Mouse (Mus musculus) spleen, postnatal 14 days (tissue): ENCODE measurements around the gene Olfr522.

Experiments used
- DNase-seq, 2 experiments: peaks; one replicate each; pipeline ENCODE4 v3.0.0; 2021 to 2022; ENCODE audit warnings: low spot score in 2 of 2

Olfr522 gene

DNA sequence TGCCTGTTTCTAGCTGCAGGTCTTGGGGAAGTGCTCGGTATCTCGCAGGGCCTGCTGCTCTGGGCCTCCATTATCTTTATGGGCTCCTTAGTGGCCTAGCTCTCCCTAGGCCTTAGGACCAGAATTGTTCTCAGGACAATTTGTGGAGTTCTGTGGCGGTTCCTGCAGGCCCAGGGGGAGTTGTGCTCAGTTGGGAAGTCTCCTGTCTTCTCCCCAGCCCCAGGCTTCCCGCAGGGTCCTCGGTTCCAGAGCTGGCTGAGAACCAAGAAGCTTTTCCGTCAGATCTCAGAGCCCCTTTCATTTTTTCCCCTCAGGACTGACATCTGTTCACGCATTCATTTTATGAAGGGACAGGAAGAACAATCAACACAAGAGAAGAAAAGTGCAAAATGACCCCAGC, at the start of gene Olfr522:
TSS of gene Olfr522 (minus strand) at position 101 of the 400 bp plus-strand sequence.
- no peak for DNase-seq

DNA sequence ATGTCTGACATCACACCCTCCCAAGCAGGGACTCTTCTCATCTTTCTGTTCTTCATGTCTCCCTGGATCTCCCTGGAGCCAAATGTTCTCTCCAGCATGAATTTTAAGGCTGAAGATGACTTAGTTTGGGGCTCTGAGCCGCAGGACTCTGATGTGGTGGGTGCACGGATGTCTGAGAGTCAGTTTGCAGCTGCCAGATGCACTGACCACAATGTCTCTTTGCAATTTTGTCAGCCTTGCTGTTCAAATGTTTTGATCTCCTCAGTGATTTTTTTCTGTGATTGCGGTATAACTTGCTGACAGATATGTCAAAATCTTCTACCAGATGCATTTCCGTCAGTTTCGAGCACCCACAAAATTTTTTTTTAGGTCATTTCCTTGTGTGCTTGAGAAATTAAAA, 49.3 kb upstream of the Olfr522 start:
- DNase-seq = no peak

DNA sequence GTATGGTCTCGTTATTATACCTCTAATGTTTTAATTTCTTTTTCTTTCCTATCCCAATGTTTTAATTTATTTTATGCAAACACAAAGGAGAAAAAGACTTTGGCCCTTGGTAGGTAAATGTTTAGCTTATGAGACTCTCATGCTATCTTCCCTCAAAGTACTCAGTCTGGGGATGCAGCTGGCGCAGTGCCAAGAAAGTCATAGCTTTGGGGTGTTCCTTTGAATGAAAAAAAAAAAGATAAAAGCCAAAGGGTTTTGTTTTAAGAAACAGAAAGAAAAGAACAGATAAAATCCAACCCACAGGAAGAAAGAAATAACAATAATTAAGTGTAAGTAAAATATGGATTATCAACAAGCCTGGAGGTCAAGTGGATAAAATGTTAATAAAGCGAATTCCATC, 44.1 kb upstream of the Olfr522 start:
- DNase-seq = no peak

DNA sequence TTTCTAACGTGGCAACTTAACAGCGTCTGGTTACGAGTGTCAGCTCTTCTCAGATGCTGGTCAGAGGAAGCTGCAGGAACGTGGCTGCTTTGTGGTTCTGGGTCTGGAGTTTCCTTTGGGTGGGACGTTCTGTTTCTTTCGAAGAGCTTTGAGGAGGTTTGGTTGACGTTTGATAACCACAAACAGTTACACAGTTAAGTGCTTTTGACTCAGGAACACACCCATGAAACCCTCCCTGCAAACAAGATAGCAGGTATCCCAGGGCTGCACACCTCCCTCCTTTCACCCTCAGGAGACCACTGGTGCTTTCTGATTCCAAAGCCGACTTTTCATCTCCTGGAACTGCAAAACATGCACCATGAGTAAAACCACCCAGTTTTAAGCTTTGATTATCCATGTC, 43.6 kb upstream of the Olfr522 start:
- no peak for DNase-seq

DNA sequence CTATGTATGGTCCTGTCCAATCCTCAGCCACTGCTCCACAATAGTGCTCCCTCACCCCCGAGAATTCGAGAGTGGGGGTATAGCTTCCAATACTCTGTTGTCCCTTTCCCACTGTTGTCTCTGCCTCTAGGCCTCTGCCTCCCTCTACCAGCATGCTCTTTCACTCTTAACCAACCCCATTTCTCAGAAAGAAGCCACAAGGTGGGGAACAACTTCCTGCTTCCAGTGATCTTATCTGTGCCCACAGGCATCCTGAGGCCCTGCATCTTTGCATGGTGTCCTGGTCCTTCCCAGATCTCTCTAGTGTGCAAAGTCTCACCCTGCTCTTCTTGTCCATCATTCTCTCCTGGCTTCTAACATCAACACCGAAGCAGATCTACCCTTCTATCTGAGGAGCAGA, 42.3 kb upstream of the Olfr522 start:
- DNase-seq = no peak

DNA sequence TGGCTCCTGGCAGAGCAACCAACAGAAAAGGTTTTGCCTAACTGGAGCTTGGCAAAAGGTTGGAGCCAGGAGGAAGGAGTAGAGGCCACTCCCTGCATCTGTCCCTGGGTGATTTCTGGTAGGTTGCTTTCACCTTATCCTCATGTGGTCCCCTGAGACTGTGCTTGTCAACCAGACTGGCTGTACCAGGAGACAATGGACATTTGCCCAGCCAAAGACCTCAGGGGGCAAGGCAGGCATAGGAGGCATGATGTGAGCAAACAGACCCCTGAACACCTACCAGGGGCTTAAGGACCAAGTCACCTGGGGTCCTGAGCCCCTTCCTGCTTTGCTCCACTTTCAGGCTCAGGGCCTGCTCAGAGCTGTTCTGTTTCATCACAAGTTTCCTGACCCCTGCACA, 41.3 kb upstream of the Olfr522 start, which contains the start of gene Olfr524:
TSS of gene Olfr524 (minus strand) at position 101 of the 400 bp plus-strand sequence.
- no peak for DNase-seq

DNA sequence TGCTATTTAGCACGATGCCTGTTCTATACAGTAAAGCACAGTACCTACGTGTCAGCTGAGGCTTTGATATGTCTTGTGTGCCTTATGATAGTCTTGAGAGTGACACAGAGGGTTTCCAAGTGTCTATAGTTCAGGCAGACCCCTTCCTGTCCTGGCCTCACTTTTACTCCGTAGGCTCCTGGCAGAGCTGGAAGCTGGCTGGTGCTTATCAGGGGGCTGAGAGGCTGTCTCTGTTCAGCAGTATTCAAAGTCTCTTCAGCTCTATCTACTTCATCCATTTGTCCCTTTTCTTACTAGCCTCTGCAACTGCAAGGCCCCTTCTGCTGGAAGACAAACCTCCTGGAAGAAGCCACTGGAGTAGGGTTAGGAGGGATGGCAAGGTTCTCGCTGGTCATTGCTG, 36.5 kb upstream of the Olfr522 start:
- no peak for DNase-seq

DNA sequence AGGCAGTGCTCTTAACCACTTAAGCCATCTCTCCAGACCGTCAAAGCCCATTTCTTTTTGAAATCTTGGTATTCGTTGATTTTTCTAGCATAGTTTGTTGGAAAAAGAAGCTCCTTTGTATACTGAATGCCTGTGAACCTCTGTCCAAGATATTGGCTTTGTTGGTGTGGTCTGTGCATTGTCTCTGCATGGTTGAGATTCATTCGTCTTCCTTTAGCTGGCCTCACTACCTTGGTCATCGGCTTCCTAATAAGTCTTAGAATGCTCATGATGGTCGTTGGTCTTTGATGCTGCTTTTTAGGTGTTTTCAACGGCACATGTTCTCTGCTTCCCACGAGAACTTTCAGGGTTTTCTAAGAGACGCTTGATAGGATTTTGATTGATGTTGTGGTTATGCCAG, 31.4 kb upstream of the Olfr522 start:
- no peak for DNase-seq

DNA sequence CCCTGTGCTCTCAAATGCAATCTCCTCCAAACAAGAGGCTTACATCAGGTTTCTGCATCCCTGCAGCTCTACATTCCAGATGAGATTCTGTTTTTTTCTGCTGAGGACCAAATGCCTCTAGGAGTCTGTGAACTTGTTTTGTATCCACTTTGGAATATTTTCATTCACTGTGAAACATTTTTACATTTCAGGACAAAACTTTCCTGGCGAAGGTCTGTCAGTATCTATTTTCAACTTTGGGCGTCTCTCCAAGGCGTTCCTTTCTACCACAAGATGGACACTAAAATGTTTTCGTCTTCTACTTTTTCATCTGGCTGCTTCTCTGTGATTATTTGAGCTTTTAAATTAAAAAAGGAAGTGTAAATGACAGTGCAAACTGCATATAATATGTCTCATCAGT, 29.5 kb upstream of the Olfr522 start:
- DNase-seq = no peak

DNA sequence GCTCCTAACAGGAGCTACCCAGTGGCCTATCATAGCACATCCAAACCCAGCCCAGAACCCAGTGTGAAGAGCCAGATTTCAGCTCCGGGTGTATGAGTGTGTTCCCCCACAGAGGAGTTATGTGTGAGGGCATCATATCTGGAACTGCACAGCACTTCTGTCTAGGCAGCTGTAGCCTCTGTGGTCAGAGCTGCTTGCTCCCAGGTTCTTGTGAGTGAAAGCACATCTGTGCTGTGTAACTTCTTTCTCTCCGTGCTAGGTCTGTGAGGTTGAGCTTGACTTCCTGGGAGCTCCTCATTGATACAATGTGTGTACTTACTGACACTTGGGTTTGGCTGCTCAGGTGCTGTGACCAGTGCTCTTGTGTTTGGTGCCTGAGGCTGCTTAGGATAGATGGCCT, 28.3 kb upstream of the Olfr522 start:
- DNase-seq = no peak

DNA sequence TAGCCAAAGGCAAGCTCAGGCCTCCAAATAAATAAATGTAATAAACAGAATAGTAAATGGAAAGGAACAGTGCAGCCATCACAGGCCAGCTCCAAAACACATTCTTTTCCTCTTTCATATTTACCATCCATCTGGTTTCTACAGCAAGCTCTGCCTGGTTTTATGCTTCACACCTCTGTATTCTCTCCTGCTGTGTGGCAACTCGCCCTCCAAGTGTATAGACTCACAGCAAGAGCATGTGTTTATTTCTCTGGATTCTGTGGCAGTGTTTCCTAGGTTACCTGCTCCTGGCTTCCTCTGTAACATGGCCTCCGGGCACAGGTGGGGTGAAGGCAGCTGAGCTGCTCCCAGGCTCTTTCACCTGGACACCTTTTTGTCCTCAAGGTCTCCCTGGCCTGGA, 27.9 kb upstream of the Olfr522 start:
- DNase-seq = no peak

DNA sequence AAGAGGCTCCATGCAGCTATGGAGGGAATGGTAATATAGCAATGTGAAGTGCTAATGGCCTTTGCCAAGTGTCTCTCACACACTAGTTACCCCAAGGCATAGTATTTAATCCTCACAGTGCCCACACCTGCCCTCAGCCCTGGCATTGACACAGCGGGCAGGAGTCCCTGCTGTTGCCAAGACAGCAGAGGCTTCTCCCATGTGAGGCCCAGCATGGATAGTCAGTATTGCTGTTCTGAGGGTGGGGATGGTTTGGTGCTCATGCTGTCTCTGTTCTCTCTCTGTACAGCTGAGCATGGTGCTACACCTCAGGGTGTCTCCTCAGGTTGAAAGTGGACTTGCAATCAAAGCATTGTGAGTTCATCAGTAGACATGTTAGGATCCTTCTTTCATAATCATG, 25.9 kb upstream of the Olfr522 start:
- DNase-seq = no peak

DNA sequence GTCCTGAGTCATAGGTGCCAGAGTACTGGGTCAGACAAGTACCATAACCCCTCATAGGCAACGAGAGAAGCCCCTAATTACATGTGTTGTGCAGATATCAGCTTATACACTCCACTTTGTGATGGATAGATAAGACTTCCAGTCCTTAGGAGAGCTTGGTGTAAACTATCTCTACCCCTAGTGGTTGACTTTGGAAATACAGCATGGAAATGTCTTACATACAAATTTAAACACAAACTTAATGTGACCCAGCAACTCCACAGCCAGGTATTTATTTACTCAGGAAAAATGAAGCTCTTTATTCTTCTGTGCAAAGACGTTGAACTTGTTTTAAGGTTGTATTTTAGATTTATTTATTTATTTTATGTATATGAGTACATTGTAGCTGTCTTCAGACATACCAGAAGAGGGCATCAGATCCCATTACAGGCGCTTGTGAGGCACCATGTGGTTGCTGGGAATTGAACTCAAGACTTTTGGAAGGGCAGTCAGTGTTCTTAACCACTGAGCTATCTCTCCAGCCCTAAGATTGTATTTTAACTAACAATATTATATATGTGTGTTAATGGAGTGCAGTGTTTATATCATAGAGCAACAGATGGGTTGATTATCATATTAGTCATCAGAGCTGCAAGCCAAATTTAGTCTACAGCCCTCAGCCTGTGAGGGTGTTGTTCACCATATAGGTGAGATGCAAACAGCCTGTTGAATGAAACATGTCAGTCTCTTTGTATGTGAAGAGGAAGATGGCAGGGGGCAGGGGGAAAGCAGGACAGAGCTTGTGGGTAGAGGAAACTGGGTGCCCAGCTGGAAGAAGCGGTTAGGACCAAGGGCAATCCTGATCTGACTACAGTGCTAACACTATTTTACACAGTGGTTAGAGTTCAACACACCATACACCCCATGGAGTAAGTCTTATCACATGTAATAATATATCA, 24.1 kb upstream of the Olfr522 start:
- no peak for DNase-seq

DNA sequence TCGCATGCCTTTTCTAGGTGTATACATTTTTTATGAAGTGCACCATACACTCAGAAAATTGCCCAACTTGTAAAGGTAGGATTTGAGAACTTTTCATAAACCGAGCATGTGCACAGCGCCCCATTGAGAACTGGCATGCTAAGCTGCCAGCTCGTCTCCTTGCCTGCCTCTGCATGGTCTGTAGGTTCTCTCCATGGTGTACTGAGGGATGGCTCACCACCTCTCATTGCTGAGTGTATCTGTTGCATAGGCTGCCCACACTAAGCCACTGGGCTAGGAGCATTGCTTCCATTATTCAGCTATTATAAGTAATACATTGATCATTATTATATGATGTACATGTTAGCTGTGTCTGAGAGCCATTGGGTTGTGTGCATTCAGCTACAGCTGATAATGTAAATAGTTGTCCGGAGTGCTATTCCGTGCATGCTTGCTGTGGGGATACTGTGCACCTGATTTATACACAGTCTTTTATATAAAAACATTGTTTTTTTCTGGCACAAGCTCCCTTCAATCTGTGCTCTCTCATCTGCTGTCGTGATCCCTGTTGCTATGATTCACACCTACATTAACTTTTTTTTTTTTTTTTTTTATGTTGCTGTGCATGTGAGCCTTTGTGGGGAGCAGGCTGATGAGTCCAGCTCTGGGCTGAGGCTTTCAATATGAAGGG, 23.3 kb upstream of the Olfr522 start:
- DNase-seq = no peak

DNA sequence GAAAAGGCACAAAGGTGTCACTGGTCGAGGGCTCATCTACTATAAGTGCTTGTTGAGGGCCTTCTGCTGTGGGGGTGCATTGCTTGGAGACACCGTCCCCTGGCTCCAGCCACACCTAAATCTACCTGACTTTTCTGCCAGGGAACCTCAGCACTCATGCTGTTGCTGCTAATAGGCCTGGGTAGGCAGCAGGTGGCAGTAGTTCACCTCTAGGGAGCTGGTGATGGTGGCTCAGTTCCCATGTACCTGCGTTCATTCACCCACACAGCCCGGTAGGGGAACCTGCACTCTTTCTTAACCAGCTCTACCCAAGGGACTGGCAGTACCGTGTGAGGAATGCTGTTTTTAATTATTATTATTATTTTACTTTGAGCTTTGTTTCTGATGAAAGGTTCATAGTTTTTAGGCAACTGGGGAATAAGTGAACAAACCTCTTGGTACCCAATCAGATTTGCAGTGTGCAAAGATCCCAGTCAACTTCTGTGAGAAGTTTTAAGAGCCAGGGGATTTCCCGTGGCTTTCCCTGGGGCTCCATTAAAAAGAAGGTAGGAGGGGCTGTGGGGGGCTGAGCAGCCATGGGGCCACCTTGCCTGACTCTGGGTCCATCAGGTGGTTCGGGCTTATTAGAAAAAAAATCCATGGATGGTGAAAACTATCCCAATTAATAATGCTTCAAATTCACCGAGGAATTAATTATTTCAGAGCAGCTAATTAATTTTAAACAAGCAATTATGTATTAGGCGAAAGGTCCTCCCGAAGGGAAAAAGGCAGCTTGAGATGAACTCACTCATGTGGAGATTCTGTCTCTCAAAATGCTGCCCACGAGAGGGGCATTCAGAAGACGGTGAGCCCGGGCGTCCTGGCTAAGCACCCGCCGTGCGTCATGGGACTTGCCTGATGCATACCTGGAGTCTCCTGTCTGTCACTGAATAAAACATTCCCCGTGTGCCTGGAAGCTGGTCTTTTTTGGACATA, 22.4 kb upstream of the Olfr522 start:
- DNase-seq = no peak

DNA sequence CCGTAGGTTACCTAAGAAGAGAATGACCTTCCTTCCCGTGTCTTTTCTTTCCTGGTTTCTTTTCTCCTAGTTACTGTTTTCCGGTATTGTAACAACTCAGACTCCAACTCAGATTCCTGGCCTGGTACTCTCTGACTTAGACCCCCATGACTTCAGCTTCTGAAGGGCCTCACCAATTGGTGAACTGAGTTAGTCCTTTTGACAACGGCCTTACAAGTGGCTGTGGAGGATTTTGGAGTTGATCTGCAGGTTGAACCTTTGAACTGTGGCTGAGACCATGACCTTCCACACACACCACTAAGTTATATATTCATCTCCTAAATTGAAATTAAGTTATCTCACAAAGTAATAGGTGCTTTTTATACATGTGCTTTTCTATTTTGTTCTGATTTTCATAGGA, 19.6 kb upstream of the Olfr522 start:
- no peak for DNase-seq

DNA sequence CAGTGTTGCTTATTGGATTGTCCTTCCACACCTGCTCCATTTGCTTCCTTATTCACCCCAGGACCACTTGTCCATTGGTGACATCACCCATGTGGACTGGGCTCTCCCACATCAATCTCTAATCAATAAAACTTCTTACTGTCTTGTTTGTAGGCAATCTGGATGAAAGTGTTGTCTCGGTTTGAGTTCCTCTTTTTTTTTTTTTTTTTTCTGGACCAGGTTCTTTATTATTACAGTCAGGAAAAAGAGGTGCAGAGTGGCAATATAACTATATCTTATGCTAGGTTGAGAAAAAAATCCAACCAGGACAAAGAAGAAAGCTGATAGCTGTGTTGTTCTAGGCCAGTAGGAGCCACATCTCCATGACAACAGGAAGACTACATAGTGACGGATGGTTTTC, 16.1 kb upstream of the Olfr522 start:
- no peak for DNase-seq

DNA sequence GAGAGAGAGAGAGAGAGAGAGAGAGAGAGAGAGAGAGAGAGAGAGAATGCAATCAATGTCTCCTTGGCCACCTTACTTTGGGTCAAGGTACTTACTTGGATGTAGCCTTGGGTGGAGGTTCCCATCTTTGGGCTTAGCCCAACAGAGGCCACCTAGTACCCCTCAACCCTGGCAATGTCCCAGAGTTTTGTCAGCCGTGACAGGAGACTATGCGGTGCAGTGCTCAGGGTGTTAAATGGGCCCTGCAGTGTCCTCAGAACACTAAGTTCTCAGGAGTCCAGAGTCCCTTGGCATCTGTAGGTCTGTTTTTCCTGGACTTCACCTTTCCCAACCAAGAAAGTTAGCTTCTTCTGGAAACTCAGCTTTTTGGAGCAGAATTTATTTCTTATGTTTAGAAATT, 14.6 kb upstream of the Olfr522 start:
- no peak for DNase-seq

DNA sequence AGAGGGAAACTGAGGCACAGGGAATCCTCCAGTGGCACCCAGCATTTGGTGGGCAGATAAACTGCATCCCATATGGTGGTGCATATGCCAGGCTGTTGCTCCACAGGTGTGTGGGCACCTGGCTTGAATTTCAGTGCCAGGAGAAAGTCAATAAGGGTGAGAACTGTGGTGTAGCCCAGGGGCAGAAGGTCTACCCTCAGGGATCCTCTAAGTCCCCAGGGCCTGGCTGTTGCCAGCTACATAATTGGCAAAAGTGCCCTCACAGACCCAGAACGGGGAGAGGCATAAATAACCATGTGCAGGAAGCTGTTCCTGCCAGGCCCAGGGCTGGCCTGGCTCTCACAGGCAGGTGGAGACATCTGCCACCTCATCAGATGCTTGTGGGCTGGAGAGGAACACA, 8.4 kb upstream of the Olfr522 start, which contains the start of gene Olfr523:
TSS of gene Olfr523 (plus strand) at position 282 of the 400 bp plus-strand sequence.
- no peak for DNase-seq

DNA sequence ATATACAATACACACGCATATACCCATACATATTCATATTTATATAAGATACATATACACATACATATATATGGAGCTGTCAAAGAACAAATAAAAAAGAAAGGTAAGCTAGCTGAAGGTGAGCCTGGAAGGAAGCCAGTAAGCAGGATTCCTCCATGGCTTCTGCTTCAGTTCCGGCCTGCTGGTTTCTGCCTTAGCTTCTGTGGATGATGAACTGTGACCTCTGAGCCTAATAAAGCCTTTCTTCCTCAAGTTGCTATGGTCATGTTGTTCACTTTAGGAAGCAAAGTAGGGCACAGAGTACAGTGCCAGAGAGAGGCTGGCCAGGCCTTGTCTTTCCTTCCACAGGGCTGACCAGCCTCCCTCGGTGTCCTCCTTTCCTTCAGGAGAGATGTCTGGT, 6.3 kb upstream of the Olfr522 start:
- DNase-seq = no peak

DNA sequence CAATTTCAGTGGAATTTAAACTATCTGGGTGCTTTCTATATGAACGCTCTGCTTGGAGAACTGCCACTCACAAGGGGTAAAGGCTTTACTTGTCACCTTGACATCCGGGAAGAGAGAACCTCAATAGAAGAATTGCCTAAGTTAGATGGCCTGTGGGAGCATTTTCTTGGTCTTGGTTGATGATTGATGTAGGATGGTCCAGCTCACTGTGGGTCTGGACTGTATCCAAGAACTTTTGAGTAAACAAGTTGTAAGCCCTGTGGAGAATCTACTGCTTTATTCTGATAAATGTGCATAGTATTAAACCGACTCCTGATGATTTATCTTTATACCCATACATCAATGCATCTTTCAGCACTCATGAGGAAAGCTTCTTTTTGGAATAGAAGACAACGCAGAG, 4.8 kb upstream of the Olfr522 start:
- no peak for DNase-seq

DNA sequence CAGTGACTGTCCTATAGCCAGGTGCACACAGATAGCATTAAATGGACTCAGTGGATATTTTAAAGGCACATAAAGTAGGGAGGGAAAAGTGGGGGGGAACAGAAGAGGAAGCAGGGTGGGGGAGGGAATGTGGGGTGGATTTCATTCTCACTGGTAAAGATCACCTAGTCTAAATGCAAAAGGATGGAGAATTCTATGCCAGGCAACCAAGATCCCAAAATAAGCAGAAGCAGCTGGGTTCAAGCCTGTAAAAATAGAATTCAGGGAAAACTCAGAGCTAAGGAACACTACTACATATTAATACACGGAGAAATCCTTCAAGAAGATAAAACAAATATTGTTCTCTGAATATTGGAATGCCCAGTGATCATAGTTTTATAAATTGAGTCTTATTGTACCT, 3.4 kb upstream of the Olfr522 start:
- DNase-seq = no peak
